Mouse (Mus musculus) liver, adult 2 months (tissue): Measurements from ENCODE around the gene Tcf20.

Experiments used
- CTCF ChIP-seq: fragments of 200-500 bp; IDR thresholded peaks from 2 replicates; pipeline ENCODE4 v1.5.1; 2011; ENCODE audit warnings: low read depth, low read length, control low read depth
- POLR2A ChIP-seq: fragments of 200-500 bp; IDR thresholded peaks from 2 replicates; pipeline ENCODE4 v1.6.1; 2011; ENCODE audit warnings: low read length, control low read depth; ENCODE audit not compliant: insufficient read depth; ENCODE audit errors: extremely low read depth

DNA sequence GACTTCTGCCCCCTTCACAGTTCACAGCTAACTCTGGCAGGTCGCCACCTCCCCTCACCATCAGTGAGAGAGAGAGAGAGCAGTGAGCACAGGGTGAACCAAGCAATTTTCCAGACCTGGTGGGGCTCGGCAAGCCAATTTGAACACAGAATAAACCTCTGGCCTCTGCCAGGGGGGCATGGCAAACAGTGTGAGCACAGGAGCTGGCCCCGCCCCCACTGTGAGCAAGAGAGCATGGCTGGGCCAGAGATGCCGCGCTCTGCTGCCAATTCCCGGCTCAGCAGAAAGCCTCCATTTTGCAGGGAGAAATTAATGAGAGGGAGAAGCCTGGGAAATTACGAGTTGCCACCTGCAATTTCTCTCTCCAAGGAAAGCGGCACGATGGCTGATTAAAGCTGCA is 58.1 kb downstream of the Tcf20 start:
- TF ChIP-seq CTCF (no peak), POLR2A (no peak)
